Comparison of ENCODE assay signal across 16 mouse cellular contexts in genomic region chr6:148574742-148575453, GRCm38 (mm10).
"Had no signal": no experiment of that assay in that cellular context is flagged by ENCODE, and none has a peak within 500 bp of the region (broad histone marks: within the 10 kb centered on the region; RNA-seq: fewer than 3 reads in every experiment).

No protein-coding gene starts in this region.

- H3K27ac ChIP-seq: intestine, embryonic 15.5 days; layer of hippocampus, adult 2 months; limb, embryonic 13.5 days; liver, embryonic 14.5 days; midbrain, embryonic 12.5 days; stomach, embryonic 15.5 days had no signal

- H3K36me3 ChIP-seq: intestine, embryonic 15.5 days; limb, embryonic 13.5 days; midbrain, embryonic 12.5 days; stomach, embryonic 15.5 days had no signal

- H3K4me1 ChIP-seq: intestine, embryonic 15.5 days; limb, embryonic 13.5 days; midbrain, embryonic 12.5 days; stomach, embryonic 15.5 days had no signal

- H3K9me3 ChIP-seq: intestine, embryonic 15.5 days; limb, embryonic 13.5 days; midbrain, embryonic 12.5 days; stomach, embryonic 15.5 days had no signal

- ATAC-seq: intestine, embryonic 15.5 days; lung, postnatal 0 days had no signal

- H3K4me3 ChIP-seq: intestine, embryonic 15.5 days; layer of hippocampus, adult 2 months; limb, embryonic 13.5 days; midbrain, embryonic 12.5 days; stomach, embryonic 15.5 days had no signal

- H3K27me3 ChIP-seq: intestine, embryonic 15.5 days; limb, embryonic 13.5 days; midbrain, embryonic 12.5 days; stomach, embryonic 15.5 days had no signal

- H3K9ac ChIP-seq: intestine, embryonic 15.5 days; limb, embryonic 13.5 days; liver, embryonic 14.5 days; midbrain, embryonic 12.5 days; stomach, embryonic 15.5 days had no signal

- H3K4me2 ChIP-seq: intestine, embryonic 15.5 days; limb, embryonic 13.5 days; midbrain, embryonic 12.5 days; stomach, embryonic 15.5 days had no signal

- DNase-seq: kidney, adult 18-20 months; kidney, postnatal 10 days; kidney, postnatal 4 days; left cerebral cortex, postnatal 4 days; lung, adult 18-20 months; lung, postnatal 4 days; right cerebral cortex, postnatal 14 days; thymus, adult 2 months; thymus, postnatal 25 days had no signal
